Mouse (Mus musculus) stomach, postnatal 0 days (tissue): ENCODE data around the gene Ddi2. TPM values are rescaled to one million over a fixed set of nuclear protein-coding genes. Genes with fewer than 3 reads are reported as not detected.

Source experiments
- ATAC-seq: fragments of 200-750 bp; cut with Nextera tagmentation; 2 replicates; pipeline ENCODE4 v1.8.0; 2017; ENCODE audit not compliant: low FRiP score, low TSS enrichment
- DNase-seq: peaks from one replicate; pipeline ENCODE4 v3.0.0-alpha.2; 2016; ENCODE audit warnings: low spot score
- H3K27ac ChIP-seq: fragments of 300-500 bp; sonication (generic); replicated peaks from 2 replicates; pipeline ENCODE4 v1.5.1; 2014; ENCODE audit warnings: mild to moderate bottlenecking, control low read depth
- H3K27me3 ChIP-seq: fragments of 300-500 bp; sonication (generic); 2 replicates; pipeline ENCODE4 v1.6.1; 2014; ENCODE audit warnings: low read length; ENCODE audit not compliant: control insufficient read depth, insufficient read depth
- H3K36me3 ChIP-seq: fragments of 300-500 bp; sonication (generic); 2 replicates; pipeline ENCODE4 v1.6.1; 2014; ENCODE audit warnings: low read length, mixed read lengths; ENCODE audit not compliant: control insufficient read depth, insufficient read depth
- H3K4me1 ChIP-seq: fragments of 300-500 bp; sonication (generic); replicated peaks from 2 replicates; pipeline ENCODE4 v1.6.1; 2014; ENCODE audit warnings: antibody characterized with exemption; ENCODE audit not compliant: control insufficient read depth, insufficient read depth
- H3K4me2 ChIP-seq: fragments of 300-500 bp; sonication (generic); replicated peaks from 2 replicates; pipeline ENCODE4 v1.6.1; 2014; ENCODE audit warnings: low read depth, mild to moderate bottlenecking, control low read depth, moderate library complexity
- H3K4me3 ChIP-seq: fragments of 300-500 bp; sonication (generic); 2 replicates; pipeline ENCODE4 v1.5.1; 2014; ENCODE audit warnings: low read depth, low read length, control low read depth
- H3K9ac ChIP-seq: fragments of 300-500 bp; sonication (generic); 2 replicates; pipeline ENCODE4 v1.6.1; 2014; ENCODE audit warnings: mild to moderate bottlenecking, low read length, control low read depth, mixed read lengths
- H3K9me3 ChIP-seq: fragments of 300-500 bp; sonication (generic); 2 replicates; pipeline ENCODE4 v1.6.1; 2016; ENCODE audit warnings: low read length; ENCODE audit not compliant: control insufficient read depth
- CTCF ChIP-seq: IDR thresholded peaks from 2 replicates; pipeline ENCODE4 v1.5.1; 2016; ENCODE audit warnings: antibody characterized with exemption, low read depth, mild to moderate bottlenecking, moderate library complexity
- EP300 ChIP-seq: optimal IDR thresholded peaks from 2 replicates; pipeline ENCODE3; 2016; ENCODE audit warnings: antibody characterized with exemption
- WGBS: fragments of 180-500 bp; shearing (Covaris S2); extraction: QIAGEN DNeasy Blood & Tissue Kit; methylation state at CpG from one replicate; pipeline ENCODE4 v1.1.7; 2014; 5-methylcytosine and 5-hydroxymethylcytosine counted together
- polyA plus RNA-seq: library from polyadenylated mRNA; unstranded; fragments of >200 nt; fragmentation: Nextera tagmentation; extraction: Ambion mirVana; gene quantifications from 2 replicates; pipeline ENCODE4 v1.2.1, GENCODE M21; 2015

Gene Ddi2
- polyA plus RNA-seq, 1 experiment from 2014 or later, result 14.4 TPM

DNA sequence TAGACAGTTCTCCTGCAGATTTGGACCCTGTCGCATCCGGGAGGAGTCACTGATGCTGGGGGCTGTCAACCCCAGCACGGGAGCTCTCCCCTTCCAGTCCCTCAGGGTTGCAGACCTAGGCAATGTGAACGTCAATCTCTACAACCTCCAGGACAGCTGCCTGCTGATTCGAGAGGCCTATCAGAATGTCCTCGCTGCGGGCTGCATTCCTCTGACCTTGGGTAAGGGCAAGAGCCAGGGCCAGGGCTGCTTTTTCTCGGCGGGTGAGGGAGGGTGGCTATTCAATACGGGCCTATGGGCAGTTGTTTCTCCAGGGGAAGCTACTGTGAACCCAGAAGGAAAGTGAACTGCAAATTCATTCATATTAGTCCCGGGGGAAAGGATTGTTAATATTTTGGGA is 26.3 kb upstream of the Ddi2 start:
- Histone ChIP-seq H3K36me3 (no peaks in the 10 kb centered on the region), H3K9me3 (no peaks in the 10 kb centered on the region), H3K9ac (no peak overlapping the region), H3K4me3 (no peak overlapping the region), H3K27ac (no peak overlapping the region), H3K27me3 (no peaks in the 10 kb centered on the region), H3K4me1 (no peaks in the 10 kb centered on the region; the same call in 1 of the 2 replicates), H3K4me2 (no peak overlapping the region)
- WGBS, result 44% methylated on average over 11 of the region's 11 CpGs
- no peak for DNase-seq
- TF ChIP-seq EP300 (no peak), CTCF (no peak)
- no peak for ATAC-seq

DNA sequence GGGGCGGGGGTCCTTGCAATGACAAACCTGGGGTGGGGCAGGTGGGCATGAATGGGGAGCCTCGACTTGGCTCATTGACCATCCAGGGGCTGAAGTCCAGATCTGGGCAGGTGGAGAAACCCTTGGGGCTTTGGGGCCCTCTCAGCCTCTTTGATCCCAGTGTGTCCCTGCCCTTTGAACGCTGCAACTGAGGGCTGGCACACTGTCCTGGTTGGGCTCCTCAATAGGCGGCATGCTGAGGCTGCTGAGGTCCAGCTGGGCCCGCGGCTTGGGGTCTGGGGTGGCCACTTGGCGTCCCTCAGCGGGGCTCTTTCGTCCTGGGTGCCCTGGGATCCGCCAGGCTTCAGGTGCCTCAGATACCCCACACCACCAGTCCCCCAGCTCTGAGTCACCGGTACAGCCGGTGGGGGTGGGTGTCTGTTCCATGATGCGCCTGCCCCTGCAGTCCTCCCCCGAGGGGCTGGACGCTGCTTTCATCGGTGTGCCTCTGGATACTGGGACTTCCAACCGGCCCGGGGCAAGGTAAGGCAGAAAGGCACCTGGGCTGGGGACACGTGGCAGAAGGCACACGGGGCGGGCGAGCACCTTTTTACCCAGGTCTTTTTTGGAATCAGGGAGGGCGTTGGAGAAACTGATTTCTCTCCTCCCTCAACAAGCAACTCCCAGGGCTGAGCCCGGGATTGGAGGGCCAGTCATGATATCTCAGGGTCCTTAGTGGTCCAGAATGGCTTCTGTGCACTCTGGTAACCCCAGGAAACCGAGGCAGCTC is 23.5 kb upstream of the Ddi2 start, which contains the start of gene Agmat:
Gene Agmat (plus strand): TSS at position 95 of the 769 bp plus-strand sequence.
- H3K4me2 ChIP-seq, result no peak within 1 kb of the TSS
- no peak within 1 kb of the TSS for H3K4me3 ChIP-seq
- no peak for DNase-seq
- no peaks in the 10 kb centered on the region for H3K36me3 ChIP-seq
- H3K4me1 ChIP-seq, result no peaks in the 10 kb centered on the region
- ATAC-seq, result no peak
- H3K27me3 ChIP-seq, result no peaks in the 10 kb centered on the region
- H3K27ac ChIP-seq, result no peak within 1 kb of the TSS
- H3K9ac ChIP-seq, result no peak within 1 kb of the TSS
- no peak for TF ChIP-seq EP300
- TF ChIP-seq CTCF, result no peak
- 23% methylated on average over 25 of the region's 25 CpGs for WGBS
- H3K9me3 ChIP-seq, result no peaks in the 10 kb centered on the region

DNA sequence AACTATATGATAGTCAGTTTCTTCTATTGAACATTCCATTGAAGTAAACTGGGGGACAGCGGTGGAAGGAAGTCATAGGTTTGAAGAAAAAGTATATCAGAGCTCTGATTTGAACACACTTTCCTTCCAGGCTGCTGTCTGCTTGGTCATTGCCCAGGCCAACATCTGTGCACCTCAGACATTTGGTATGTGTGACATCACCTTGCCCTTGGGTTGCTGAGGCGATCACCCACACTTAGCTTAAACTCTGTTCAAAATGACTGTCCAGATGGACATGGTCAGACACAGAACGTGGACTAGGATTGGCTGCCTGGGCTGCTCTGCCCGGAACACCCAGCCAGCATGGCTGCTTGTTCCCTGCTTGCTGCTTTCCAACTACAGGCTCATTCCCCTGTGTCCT is 19.2 kb upstream of the Ddi2 start:
- H3K4me2 ChIP-seq, result no peak overlapping the region
- no peaks in the 10 kb centered on the region for H3K9me3 ChIP-seq
- no peaks in the 10 kb centered on the region for H3K27me3 ChIP-seq
- no peaks in the 10 kb centered on the region for H3K36me3 ChIP-seq
- DNase-seq (no peak), ATAC-seq (no peak)
- no peak overlapping the region for H3K9ac ChIP-seq
- WGBS, result 85% methylated on average over 4 of the region's 4 CpGs
- no peaks in the 10 kb centered on the region for H3K4me1 ChIP-seq
- H3K27ac ChIP-seq, result peak overlapping the region; percentile 85
- TF ChIP-seq CTCF (no peak), EP300 (no peak)
- no peak overlapping the region for H3K4me3 ChIP-seq

GRCm38 (mm10) chr4:141741856-141742255 is 18.6 kb upstream of the Ddi2 start:
- no peaks in the 10 kb centered on the region for H3K9me3 ChIP-seq
- H3K4me2 ChIP-seq, result no peak overlapping the region
- peak overlapping the region; percentile 85 for H3K27ac ChIP-seq
- no peaks in the 10 kb centered on the region for H3K27me3 ChIP-seq
- no peak overlapping the region for H3K4me3 ChIP-seq
- ATAC-seq (peak; percentile 88), DNase-seq (peak; percentile 47)
- H3K9ac ChIP-seq, result no peak overlapping the region
- no peaks in the 10 kb centered on the region for H3K4me1 ChIP-seq
- no peak for TF ChIP-seq CTCF
- TF ChIP-seq EP300, result no peak
- H3K36me3 ChIP-seq, result no peaks in the 10 kb centered on the region
- 50% methylated on average over 9 of the region's 9 CpGs for WGBS

DNA sequence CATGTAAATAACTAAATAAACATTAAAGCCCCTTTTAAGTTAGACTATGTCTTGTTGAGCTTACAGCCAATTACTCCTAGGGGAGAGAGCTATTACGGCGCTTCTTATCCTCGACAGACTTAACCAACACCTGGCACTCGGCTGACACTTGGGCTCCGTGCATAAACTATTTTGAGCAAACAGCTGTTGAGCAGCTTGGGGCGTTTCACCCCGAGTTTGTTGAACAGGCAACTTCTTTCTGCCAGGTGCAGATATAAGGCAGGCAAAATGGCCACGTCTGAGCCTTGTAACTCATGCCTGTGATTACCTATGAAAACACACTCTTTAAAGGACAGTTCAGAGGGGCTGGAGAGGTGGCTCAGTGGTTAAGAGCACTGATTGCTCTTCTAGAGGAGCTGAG is 14.8 kb upstream of the Ddi2 start:
- H3K27ac ChIP-seq, result no peak overlapping the region
- no peak for DNase-seq
- H3K9ac ChIP-seq, result no peak overlapping the region
- H3K9me3 ChIP-seq, result no peaks in the 10 kb centered on the region
- no peaks in the 10 kb centered on the region for H3K36me3 ChIP-seq
- no peaks in the 10 kb centered on the region for H3K27me3 ChIP-seq
- H3K4me1 ChIP-seq, result no peaks in the 10 kb centered on the region
- no peak for ATAC-seq
- 60% methylated on average over 8 of the region's 8 CpGs for WGBS
- no peak for TF ChIP-seq EP300
- TF ChIP-seq CTCF, result no peak
- H3K4me2 ChIP-seq, result no peak overlapping the region
- no peak overlapping the region for H3K4me3 ChIP-seq

- TF ChIP-seq CTCF (no peak), EP300 (no peak)
- H3K27me3 ChIP-seq, result no peaks in the 10 kb centered on the region
- no peak for DNase-seq
- no peaks in the 10 kb centered on the region for H3K36me3 ChIP-seq
- no peak overlapping the region for H3K9ac ChIP-seq
- no peaks in the 10 kb centered on the region for H3K4me1 ChIP-seq
- H3K27ac ChIP-seq, result no peak overlapping the region
- no peak overlapping the region for H3K4me3 ChIP-seq
- ATAC-seq, result no peak
- no peak overlapping the region for H3K4me2 ChIP-seq
- 61% methylated on average over 4 of the region's 4 CpGs for WGBS
- no peaks in the 10 kb centered on the region for H3K9me3 ChIP-seq
These were observed 13.6 kb upstream of the Ddi2 start for GRCm38 (mm10) chr4:141736856-141737255.
